Mouse (Mus musculus) hindbrain, embryonic 10.5 days (tissue): ENCODE measurements at regions not wholly inside any gene's neighbourhood (a gene's known extent, or its start where the extent isn't known, plus 50 kb on each side); places are given as distances from the start of the nearest gene placed in this dataset.

Experiments
- DNase-seq: peaks from one replicate; pipeline ENCODE4 v3.0.0-alpha.2; 2017; ENCODE audit warnings: low spot score
- H3K27ac ChIP-seq: fragments of 300-500 bp; sonication (generic); 2 replicates; pipeline ENCODE4 v1.5.1; 2016; ENCODE audit warnings: mild to moderate bottlenecking, moderate library complexity
- H3K27me3 ChIP-seq: fragments of 300-500 bp; sonication (generic); 2 replicates; pipeline ENCODE4 v1.6.1; 2016; ENCODE audit warnings: mild to moderate bottlenecking; ENCODE audit not compliant: poor library complexity, insufficient read depth, severe bottlenecking
- H3K36me3 ChIP-seq: fragments of 300-500 bp; sonication (generic); 2 replicates; pipeline ENCODE4 v1.6.1; 2016; ENCODE audit warnings: mild to moderate bottlenecking, moderate library complexity
- H3K4me1 ChIP-seq: fragments of 300-500 bp; sonication (generic); replicated peaks from 2 replicates; pipeline ENCODE4 v1.6.1; 2016; ENCODE audit warnings: mild to moderate bottlenecking
- H3K4me3 ChIP-seq: fragments of 300-500 bp; sonication (generic); 2 replicates; pipeline ENCODE4 v1.5.1; 2016; ENCODE audit warnings: mild to moderate bottlenecking, moderate library complexity
- H3K9me3 ChIP-seq: fragments of 300-500 bp; sonication (generic); 2 replicates; pipeline ENCODE4 v1.6.1; 2016; ENCODE audit warnings: mild to moderate bottlenecking, moderate library complexity
- WGBS: fragments of 180-500 bp; shearing (Covaris S2); methylation state at CpG from one replicate; pipeline ENCODE4 v1.1.7; 2016; 5-methylcytosine and 5-hydroxymethylcytosine counted together

DNA sequence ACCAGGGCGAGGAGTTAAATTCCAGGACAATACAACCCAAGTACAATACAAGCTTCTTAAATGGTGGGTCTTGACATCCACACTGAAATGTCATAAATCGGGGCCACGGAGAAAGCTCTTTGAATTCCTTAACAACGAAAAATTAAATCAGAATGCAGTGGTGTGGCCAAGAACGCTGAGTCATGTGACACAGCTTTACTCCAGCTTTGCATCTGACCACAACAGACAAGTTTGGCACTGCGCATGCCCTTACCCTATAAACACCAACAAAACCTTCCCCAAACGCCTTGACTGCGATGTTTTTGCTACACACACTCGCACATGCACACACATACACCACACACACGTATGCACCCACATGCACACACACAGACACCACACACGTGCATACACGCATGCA lies 584.8 kb upstream of the Gm10131 start:
- H3K4me1 ChIP-seq: peaks cover 6% of the 10 kb centered on the region
- no peaks in the 10 kb centered on the region for H3K36me3 ChIP-seq
- H3K4me3 ChIP-seq: no peak overlapping the region
- DNase-seq: no peak
- H3K9me3 ChIP-seq: no peaks in the 10 kb centered on the region
- WGBS: 92% methylated on average over 12 of the region's 12 CpGs
- 0 out of 2 replicates have a peak, but pooled peaks cover 3% of the 10 kb centered on the region for H3K27me3 ChIP-seq
- no peak overlapping the region for H3K27ac ChIP-seq

DNA sequence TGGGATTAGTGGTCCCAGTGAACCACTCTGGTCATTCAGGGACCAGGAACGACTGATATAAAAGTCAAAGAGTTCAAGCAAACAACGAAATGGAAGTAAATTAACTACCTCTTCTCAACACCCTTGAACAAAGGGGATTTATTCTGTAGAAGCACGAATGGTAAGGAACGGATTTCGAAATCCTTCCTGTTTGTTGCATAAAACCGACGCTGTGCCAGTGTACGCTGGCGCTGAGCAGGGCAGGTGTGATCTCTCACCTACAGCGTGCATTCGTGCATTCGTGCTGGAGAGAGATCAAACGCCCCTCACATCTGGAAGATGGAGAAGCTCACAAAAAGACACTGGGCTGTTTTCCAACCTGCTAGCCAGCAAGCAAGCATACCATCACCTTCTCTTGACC lies 581.1 kb upstream of the Gm10131 start:
- no peak overlapping the region for H3K4me3 ChIP-seq
- H3K36me3 ChIP-seq: no peaks in the 10 kb centered on the region
- WGBS: 64% methylated on average over 13 of the region's 13 CpGs
- peaks cover 29% of the 10 kb centered on the region for H3K27me3 ChIP-seq
- H3K9me3 ChIP-seq: no peaks in the 10 kb centered on the region
- H3K4me1 ChIP-seq: peaks cover 19% of the 10 kb centered on the region
- no peak for DNase-seq
- no peak overlapping the region for H3K27ac ChIP-seq

DNA sequence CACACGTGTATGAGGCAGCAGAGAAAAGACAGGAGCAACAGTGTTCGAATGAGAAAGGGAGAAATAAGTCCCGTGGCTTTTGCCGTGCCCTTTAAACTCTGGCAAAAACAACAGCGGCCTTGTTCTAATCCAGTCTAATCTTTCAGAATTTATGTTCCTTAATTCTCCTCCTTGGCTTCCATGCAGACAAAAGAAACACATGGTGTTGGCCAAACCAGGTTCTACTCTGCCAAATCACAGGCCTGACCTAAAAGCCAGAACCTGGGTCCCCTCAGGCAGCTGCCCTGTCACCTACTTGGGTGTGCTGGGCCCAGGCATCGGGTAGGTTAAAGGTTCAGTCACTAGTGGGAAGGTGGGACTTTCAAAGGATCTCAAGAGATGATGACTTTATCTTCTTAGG lies 580.2 kb upstream of the Gm10131 start:
- Histone ChIP-seq H3K9me3 (no peaks in the 10 kb centered on the region), H3K4me1 (peaks cover 19% of the 10 kb centered on the region), H3K36me3 (no peaks in the 10 kb centered on the region), H3K27ac (no peak overlapping the region), H3K27me3 (peaks cover 34% of the 10 kb centered on the region), H3K4me3 (no peak overlapping the region)
- DNase-seq: no peak
- WGBS: 85% methylated on average over 6 of the region's 6 CpGs

DNA sequence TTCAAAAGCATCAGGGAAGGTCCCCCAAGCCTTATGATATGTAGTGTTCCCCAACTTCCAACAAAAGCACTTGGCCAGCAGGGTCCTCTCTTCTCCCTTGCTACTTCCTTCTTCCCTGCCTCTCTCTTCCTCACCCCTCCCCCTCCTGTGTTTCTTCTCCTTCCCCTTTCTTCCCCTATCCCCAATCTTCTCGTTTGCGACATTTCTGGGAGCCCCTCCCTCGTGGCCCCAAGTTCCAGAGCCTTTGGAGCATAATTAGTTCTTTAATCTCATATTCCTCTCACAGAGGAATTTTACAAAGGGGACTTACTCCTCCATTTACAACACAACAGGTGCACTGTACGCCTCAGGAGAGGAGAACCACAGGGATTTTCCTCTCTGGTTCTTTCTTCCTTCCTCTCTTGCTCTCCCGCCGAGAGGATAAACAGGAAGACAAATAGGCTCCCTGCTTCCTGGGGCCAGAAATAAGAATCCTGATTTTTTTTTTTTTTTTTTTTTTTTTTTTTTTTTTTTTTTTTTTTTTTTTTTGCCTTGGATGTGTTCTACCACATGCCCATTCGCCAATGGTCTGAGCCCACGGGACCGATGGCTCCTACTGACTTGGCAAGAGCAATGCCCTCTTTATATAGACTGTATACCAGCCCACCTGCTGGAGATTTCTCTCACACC lies 578.4 kb upstream of the Gm10131 start:
- no peak overlapping the region; the same call in 1 of the 2 replicates for H3K27ac ChIP-seq
- no peaks in the 10 kb centered on the region for H3K36me3 ChIP-seq
- peaks cover 34% of the 10 kb centered on the region for H3K27me3 ChIP-seq
- H3K9me3 ChIP-seq: no peaks in the 10 kb centered on the region
- no peak for DNase-seq
- peaks cover 23% of the 10 kb centered on the region for H3K4me1 ChIP-seq
- peak overlapping the region; percentile 40 for H3K4me3 ChIP-seq
- 7% methylated on average over 9 of the region's 9 CpGs for WGBS

DNA sequence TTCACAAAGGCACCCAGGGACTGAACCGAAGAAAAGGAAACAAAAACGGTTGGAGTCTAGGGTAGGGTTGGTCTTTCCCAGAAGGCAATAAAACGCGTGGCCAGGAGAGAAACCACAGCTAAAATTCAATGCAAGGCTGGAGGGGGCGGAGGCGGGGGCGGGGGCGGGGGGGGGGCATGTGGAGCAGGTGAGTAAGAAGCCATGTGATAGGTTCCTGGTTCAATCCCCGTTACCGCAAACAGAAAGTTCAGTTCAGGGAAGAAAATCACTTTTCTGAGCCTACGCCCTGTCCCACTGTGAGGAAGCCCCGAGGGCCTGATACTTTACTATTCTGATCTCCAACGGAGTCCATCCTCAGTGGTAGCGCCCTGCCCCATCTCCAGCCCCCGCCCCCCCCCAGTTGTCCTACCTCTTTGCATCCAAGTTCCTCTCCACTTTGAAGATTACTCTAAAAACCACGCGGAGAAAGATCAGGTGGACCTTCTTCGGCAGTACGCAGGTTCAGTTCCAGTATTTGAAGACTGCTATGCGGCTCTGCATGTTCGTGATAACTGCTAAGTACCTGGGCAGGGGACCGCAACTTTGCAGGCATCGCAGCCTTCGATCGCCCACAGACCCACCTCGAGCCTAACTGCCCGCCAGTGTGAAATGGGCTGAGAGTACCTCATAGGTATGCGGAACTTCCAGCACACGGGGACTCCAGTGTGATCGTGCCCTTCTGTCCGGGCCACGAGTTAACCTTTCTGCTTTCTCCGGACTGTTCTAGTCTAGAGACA lies 577.7 kb upstream of the Gm10131 start:
- peaks cover 23% of the 10 kb centered on the region for H3K4me1 ChIP-seq
- H3K27ac ChIP-seq: peak overlapping the region; percentile 62
- 13% methylated on average over 33 of the region's 33 CpGs for WGBS
- peaks cover 34% of the 10 kb centered on the region for H3K27me3 ChIP-seq
- no peaks in the 10 kb centered on the region for H3K9me3 ChIP-seq
- no peak for DNase-seq
- no peaks in the 10 kb centered on the region for H3K36me3 ChIP-seq
- H3K4me3 ChIP-seq: peak overlapping the region; percentile 40

DNA sequence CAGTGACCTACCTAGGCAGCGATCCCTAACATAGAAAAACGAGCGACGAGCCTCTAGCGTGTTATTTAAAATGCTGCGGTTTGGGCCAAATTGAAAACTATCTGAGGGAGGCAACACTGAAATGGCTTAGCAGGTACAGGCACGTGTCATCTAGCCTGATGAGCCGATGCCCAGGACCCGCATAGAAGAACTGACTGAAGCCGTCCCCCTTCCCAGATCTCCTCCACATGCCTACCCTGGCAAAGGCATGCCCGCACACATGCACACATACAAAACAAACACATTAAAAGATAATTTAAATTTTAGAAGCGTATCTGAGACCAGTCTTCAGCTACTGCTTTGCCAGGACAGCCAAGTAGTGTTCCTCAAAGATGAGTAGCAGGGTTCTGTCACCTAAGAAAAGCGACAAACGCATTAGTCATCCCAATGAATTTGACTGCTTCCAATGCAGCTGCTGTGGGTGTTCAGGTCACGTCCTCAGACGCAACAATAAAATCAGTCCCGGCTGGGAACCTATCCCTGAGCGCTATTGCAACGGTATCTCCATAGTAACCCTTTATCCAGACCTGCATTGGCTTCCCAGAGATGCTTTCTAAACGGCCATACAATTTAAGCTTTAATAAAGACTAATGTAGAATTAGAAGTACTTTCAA lies 577.0 kb upstream of the Gm10131 start:
- WGBS: 62% methylated on average over 20 of the region's 20 CpGs
- H3K4me3 ChIP-seq: peak overlapping the region; percentile 40
- peaks cover 23% of the 10 kb centered on the region for H3K4me1 ChIP-seq
- no peak for DNase-seq
- peaks cover 34% of the 10 kb centered on the region for H3K27me3 ChIP-seq
- no peaks in the 10 kb centered on the region for H3K36me3 ChIP-seq
- peak overlapping the region; percentile 62; the same call in 1 of the 2 replicates for H3K27ac ChIP-seq
- H3K9me3 ChIP-seq: no peaks in the 10 kb centered on the region

DNA sequence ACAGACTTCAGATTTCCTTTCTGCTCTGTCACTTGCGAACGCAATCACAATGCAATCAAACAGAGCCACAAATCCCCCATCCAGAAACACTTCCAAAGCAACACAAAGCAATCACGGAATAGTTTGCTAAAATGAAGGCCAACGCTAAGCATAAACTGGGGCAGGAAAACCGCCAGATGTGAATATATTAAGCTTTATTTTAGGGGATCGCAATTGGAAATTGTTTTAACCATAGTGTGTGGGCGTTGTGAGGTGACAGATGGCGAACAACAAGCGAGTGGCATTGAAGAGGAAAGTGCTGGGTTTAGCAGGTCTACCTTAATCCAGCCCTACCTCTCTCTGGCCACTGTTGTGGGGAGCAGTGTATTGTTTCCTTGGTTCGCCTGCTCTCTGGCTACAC lies 574.8 kb upstream of the Gm10131 start:
- 88% methylated on average over 10 of the region's 10 CpGs for WGBS
- DNase-seq: no peak
- Histone ChIP-seq H3K9me3 (no peaks in the 10 kb centered on the region), H3K27ac (0 out of 2 replicates have a peak overlapping the region, but pooled peaks have one; percentile 23), H3K36me3 (no peaks in the 10 kb centered on the region), H3K27me3 (peaks cover 34% of the 10 kb centered on the region), H3K4me1 (peaks cover 23% of the 10 kb centered on the region), H3K4me3 (no peak overlapping the region)

DNA sequence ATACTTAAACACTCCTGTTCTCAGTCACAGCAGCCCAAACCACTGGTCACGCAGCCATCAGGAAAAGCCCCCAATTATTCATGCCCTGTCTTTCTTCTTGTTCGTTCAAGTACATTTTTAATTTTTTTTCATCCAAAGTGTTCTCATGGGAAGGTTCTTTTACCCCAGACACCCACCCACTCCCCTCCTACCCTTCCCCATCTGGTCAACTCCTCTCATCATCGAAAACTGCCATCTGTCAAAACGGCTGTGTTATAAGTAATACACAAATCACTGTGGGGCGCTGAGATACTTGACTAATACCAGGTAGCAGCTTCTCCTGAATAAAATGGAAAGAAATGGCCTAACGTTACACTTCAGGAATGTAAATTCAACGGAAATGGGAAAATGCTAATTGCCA lies 573.1 kb upstream of the Gm10131 start:
- Histone ChIP-seq H3K4me1 (peaks cover 32% of the 10 kb centered on the region), H3K36me3 (no peaks in the 10 kb centered on the region), H3K9me3 (no peaks in the 10 kb centered on the region), H3K27me3 (peaks cover 20% of the 10 kb centered on the region), H3K27ac (no peak overlapping the region), H3K4me3 (no peak overlapping the region)
- 67% methylated on average over 7 of the region's 7 CpGs for WGBS
- DNase-seq: no peak

DNA sequence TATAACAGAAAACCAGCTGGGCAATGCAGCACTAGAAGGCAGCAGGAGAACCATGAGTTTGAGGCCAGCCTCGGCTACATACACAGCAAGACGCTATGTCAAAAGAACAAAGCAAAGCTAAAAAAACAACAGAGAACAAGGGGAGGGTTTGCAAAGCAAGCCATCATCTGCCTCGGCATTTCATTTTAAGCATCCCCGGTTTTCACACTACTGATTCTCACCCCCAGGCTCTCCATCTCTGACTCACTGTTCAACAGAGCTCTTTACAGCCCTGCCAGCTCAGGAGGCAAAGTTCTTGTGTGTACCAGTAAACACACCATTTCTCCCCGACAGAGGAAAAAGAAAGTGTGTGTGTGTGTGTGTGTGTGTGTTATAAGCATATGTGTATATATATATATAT lies 571.6 kb upstream of the Gm10131 start:
- no peaks in the 10 kb centered on the region for H3K9me3 ChIP-seq
- H3K27ac ChIP-seq: no peak overlapping the region
- 78% methylated on average over 5 of the region's 5 CpGs for WGBS

DNA sequence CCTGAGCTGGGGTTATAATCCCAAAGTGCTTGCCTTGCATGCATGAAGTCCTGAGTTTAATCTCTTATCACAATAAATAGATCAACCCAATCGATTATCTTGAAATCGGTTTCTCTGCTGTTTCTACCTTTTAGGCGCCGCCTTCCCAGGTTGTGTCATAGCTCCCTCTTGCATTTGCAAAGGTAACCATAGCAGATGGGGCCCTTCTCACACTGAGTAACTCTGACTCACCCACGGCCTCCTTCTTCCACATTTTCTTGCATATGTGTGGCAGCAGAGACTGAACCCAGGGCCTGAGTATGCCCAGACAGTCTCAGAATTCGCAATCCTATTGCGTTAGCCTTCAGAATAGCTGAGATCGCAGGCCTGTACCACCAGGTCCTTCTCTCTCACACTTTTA lies 570.7 kb upstream of the Gm10131 start:
- no peak for DNase-seq
- Histone ChIP-seq H3K27me3 (0 out of 2 replicates have a peak, but pooled peaks cover 3% of the 10 kb centered on the region), H3K36me3 (no peaks in the 10 kb centered on the region), H3K4me3 (no peak overlapping the region), H3K27ac (no peak overlapping the region), H3K9me3 (no peaks in the 10 kb centered on the region), H3K4me1 (peaks cover 17% of the 10 kb centered on the region)
- WGBS: 94% methylated on average over 8 of the region's 8 CpGs

More for the DNA sequence above, 571.6 kb upstream of the Gm10131 start:
- no peak for DNase-seq
- peaks cover 17% of the 10 kb centered on the region for H3K4me1 ChIP-seq
- H3K27me3 ChIP-seq: peaks cover 8% of the 10 kb centered on the region; the same call in 1 of the 2 replicates
- H3K4me3 ChIP-seq: no peak overlapping the region
- no peaks in the 10 kb centered on the region for H3K36me3 ChIP-seq

DNA sequence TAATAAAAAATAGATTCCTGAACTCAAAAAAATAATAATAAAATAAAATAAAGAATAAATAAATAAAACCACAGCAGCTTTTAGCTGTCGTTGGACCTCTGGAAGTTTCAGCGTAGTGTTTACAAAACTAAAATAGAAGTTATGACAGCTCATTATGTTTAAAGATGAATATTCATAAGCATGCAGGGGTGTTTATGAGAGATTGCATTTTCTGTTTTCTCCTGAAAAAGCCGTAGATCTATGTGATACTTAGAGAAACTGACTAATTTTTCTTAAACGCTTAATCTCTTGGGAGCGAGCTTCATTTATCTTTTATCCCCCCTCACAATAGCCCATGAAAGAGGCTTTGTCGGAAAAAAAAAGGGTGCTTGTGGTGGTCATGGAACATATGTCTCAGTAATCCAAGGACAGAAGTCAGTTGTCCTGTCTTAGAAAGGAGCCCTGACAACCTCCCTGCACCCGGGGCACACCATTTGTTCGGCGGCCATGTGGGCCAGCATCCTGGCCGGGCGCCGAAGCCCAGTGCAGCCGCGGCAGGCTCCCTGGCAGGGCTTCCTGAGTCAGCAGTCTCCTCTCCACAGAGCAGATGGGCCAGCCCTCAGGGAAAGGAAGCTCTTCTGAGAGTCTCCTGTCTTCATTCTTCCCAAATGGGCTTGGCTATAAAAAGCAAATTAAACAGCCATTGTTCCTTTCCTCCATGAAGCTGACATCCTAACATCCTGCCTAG lies 568.2 kb upstream of the Gm10131 start:
- Histone ChIP-seq H3K4me3 (0 out of 2 replicates have a peak overlapping the region, but pooled peaks have one; percentile 18), H3K36me3 (no peaks in the 10 kb centered on the region)
- WGBS: 23% methylated on average over 14 of the region's 14 CpGs

DNA sequence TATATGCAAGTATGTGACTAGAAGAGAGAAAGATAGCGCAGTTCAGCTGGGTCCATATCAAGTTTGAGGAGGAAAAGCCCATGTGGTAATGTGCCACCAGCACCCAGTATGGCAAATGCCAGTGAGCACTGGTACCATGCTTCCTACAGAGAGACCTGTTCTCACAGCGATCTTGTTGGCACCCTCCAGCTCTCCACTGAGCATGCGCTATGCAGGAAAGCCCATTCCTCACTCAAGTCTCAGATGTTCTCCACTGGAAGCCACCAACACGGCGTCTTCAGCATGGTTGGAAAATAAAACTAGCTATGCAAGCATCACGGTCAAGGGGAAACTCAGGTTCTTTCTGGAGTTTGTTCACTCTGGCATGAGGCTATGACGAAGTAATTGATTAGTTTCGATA lies 567.3 kb upstream of the Gm10131 start:
- H3K36me3 ChIP-seq: no peaks in the 10 kb centered on the region
- WGBS: 91% methylated on average over 8 of the region's 8 CpGs
- H3K4me1 ChIP-seq: peaks cover 14% of the 10 kb centered on the region
- no peaks in the 10 kb centered on the region for H3K9me3 ChIP-seq
- DNase-seq: no peak
- 0 out of 2 replicates have a peak, but pooled peaks cover 2% of the 10 kb centered on the region for H3K27me3 ChIP-seq
- 0 out of 2 replicates have a peak overlapping the region, but pooled peaks have one; percentile 37 for H3K27ac ChIP-seq
- no peak overlapping the region for H3K4me3 ChIP-seq

More for the DNA sequence above, 568.2 kb upstream of the Gm10131 start:
- H3K9me3 ChIP-seq: no peaks in the 10 kb centered on the region
- peak; percentile 77 for DNase-seq
- H3K27ac ChIP-seq: peak overlapping the region; percentile 85
- 0 out of 2 replicates have a peak, but pooled peaks cover 2% of the 10 kb centered on the region for H3K27me3 ChIP-seq
- H3K4me1 ChIP-seq: peaks cover 14% of the 10 kb centered on the region
